Mouse (Mus musculus): ENCODE results near the gene Gm10401. TPM values are rescaled to one million over a fixed set of nuclear protein-coding genes. Genes with fewer than 3 reads are reported as not detected.

Gene Gm10401
- not detected for total RNA-seq (2021)
- long read RNA-seq, experiment 1 = 0 reads
- long read RNA-seq, experiment 2 = 0 reads

DNA sequence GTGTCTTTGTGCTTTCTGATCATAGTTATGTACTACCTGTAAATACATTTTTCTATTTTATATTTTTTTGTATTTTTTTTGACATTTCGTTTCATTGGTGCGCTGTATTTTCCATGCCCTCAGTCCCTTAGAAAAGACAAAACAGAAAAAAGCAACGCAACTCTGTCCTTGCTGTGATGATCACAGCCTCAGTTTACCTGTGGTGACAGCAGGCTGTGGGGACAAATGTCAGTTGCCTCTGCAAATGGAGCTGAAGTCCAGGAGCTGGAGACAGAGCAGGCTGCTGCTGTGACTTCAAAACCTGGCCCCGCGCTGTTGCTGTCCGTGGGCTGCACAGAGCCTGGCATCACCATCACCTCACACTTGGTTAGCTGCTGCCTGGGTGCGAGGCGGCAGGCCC is at the start of gene Gm10401:
Gene Gm10401, minus strand, starts transcription at position 101 of the 400 bp plus-strand sequence.
- DNase-seq (ENCODE audit: low spot score) = no peak

DNA sequence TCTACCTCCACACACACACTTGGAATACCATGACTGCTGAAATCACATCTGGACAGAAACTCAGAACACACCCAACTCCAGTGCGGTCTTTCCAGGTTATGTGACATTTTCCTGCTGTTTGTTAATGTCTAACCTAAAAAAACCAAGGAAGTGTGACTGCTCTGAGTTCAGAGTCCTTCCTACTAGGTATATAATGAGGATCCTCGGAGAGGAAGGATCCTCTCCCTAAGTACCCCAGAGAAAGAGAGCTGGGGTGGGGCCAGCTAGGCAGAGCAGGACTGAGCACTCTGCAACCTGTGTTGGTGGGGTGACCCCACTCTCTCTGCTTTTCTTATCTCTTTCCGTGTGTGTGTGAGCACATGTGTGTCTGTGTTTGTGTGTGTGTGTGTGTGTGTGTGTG is 49.3 kb upstream of the Gm10401 start:
- DNase-seq (ENCODE audit: low spot score) = no peak

DNA sequence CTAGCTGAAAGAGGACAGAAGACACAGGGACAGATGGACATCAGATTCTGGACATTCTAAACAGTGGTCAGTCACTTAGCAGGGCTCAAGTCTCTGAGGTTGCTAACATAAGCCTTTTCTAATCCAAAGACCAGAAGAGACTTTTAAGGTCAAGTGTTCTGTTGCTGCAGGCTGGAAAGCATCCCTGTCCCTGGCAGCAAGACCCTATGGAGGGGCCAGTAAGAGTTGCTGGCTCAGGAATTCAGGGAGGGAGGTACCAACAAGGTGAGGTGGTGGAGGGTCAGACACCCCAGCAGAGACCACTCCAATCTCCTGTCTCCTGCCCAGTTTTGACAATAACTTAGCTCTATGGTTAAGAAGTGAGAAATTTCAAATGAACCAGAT is 48.6 kb upstream of the Gm10401 start:
- DNase-seq (ENCODE audit: low spot score) = peak; percentile 52

DNA sequence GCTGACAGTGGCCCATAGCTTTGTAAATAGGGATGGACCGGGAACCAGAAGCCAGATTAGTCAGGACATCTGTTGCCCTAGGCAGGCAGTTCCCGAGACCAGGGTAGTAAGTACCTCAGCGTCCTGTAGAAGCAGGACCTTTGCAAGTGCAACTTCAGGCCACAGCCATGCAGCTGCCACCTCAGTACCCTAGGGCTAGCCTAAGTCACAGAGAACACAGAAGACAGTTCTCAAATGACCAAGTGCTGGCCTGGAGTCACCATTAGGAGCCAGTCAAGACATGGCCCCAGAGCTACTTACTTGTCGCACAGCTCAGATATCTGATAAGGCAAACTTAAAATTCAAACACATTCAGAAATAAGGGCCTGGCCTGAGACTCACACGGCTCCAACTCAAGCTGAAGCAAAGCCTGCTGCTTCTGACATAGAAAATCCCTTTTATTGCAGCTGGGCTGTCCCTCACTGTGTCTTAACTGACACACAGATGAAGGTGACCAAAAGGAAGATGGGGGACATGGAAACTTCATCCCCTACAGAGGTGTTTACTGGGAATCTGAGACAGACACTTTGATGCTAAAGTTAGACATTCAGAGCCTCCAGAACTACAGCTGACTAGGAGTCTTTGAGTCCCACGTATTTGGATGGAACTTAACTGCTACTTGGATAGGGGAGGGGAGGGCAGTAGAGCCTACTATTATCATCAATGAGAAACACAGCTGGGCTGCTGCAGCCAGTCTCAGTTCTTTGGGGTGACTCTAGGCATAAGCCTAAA is 48.1 kb upstream of the Gm10401 start:
- peak; percentile 63 for DNase-seq (ENCODE audit: low spot score)

DNA sequence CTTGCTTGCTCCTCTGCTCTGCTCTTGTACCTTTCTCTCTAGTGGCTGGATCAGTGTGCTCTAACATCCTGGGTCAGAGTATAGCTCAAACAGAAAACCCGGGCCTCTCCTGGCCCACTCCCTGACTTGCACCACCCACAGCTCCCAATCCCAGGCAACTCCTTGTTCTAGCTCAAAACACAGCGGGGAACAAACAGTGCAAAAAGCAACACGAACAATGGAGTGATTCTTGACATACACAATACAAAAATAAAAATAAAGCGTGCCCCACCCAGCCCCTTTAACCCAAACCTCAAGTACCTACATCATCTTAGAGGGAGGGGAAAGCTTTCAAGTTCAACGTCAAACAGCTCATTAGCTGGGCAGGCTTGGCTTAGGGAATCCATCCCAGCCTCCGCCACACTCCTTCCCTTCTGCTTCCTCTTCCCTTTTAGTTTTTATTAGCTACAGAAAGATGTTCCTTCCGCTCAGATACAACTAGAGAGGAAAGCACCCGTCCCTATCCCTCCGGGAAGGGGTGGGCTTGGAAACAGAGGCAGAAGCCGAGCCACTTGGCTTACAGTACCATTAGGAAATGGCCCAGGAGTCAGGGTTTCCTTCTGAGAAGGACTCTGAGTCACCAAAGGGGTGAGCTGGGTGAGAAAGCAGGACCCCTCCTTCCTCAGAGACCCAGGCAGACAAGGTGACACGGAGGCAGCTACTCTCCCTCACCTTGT is 47.3 kb upstream of the Gm10401 start:
- no peak for DNase-seq (ENCODE audit: low spot score)

DNA sequence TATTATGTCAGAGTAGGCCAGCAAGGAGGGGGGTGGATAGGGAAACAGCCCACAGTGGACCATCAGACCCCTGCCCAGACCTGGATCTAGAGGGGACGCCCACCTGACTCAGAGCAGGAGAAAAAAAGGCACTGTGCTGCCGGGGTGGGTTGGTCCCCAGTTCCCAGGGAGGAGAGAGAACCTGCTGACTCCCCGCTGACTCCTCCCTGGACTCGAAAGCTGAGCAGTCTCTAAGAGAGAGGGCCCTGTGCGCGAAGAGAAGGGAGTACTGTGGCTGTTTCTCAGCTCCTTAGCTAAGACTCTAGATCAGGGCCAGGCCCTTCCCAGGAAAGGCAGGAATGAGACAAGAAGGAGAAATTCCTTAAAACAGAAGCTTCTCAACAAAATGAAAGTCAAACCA is 46.4 kb upstream of the Gm10401 start:
- DNase-seq (ENCODE audit: low spot score) = no peak

DNA sequence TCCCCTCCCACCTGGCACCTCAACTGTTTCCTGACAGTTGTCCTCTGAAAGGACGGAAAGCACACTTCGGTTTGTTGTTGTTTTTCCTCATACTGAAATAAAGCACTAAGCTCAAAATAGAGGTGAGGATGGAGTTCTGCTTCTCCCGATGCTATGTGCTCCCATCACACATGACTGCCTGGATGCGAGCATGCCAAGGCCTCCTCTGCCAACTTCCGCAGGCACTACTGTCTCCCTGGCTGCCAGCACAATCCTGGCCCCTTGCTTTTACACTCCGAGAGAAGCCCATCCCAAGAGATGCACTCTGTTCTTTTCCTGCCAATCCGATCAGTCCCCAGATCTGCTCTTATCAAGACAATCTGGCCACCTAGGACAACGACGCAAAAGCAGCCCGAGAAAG is 45.5 kb upstream of the Gm10401 start:
- DNase-seq (ENCODE audit: low spot score) = peak; percentile 54

DNA sequence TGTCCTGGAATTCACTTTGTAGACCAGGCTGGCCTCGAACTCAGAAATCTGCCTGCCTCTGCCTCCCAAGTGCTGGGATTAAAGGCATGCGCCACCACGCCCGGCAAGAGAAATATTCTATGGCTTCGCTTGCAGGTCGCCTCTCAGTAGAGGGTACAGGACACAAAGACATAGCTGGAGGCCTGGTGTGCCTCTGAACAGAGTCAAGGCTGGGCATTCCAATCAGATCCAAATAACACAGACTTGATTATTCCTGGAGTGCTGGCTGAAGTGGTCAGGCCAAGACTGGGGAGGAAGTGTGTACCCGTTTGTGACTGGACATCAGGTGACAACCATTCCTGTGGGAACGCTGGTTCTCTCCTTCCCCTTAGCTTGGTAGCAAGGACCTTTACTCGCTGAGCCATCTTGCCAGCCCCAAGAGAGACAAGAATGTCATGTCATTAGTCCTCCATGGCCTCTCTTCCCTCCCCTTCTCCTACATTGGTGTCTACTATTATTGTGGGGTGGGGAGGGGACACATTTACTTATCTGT is 44.1 kb upstream of the Gm10401 start:
- no peak for DNase-seq (ENCODE audit: low spot score)

DNA sequence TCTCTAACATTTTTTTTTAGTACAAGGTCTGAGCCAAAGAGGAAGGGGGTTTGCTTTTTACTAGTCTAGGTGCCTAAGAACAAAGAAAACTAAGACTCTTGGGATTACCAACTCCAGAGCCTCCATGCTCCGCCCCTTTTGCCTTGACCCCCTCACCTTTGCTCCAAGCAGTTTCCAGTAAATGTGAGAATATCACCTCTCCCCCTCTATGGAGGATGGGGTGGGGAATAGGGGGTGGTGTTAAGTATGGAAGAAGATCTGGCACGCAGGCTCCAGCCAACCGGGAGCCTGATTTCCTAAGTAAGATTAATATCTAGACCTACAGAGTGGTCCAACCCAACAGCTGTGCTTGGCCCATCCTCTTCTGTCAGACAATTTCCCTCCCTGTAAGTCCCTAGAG is 42.6 kb upstream of the Gm10401 start:
- no peak for DNase-seq (ENCODE audit: low spot score)

DNA sequence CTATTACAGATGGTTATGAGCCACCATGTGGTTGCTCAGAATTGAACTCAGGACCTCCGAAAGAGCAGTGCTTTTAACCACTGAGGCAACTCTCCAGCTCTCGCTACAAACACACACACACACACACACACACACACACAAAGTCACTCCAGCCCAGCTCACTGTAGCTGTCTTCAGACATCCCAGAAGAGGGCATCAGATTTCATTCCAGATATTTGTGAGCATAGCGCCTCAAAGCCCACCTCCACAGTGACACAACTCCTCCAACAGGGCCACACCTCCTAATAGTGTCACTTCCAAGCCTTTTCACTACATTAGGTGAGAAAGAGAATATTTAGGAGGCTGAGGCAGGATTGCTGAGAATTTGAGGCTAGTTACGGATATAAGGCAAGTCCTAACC is 41.0 kb upstream of the Gm10401 start:
- no peak for DNase-seq (ENCODE audit: low spot score)

DNA sequence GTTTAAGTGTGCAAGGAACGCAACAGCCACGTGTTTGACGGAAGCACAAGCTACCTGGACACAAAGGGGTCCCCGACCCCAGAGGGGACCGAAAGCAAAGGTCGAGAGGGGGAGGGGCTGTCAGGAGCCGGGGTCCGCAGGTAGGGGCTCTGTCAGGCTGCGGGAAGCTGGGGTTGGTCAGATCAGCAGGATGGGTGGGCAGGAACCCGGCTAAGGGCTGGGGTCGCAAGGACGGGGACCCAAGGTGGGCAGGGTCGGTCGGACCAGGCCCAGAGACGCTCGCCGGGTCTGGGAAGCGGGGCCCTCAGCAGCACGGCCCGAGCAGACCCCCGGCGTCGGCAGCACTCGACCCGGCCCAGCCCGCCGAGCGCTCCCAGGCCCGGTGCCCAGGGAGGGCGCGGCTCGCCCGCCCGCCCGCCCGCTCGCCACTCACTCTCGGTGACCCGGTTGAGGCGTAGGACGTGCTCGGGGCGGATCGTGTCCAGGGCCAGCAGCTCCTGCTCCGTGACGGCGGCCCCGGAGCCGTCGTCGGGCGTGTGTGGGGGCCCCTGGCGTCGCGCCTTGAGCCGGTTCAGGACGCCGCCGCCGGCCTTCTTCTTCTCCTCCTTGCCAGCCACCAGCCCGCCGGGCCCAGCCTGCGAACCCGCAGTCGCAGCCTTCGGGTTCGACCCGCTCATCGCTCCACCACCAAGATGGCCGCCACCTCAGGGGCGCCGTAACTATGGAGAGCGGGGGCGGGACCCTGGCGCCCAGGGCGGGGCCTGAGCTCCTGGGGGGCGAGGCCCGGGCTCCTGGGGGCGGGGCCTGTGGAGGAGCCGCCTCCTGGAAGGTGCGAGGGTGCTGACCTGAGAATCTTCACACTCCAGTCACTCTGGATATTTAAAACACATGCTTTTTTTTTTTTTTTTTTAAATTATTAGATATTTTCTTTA is 36.4 kb upstream of the Gm10401 start, which contains the start of gene Unc119b:
Gene Unc119b, minus strand, starts transcription at position 742 of the 932 bp plus-strand sequence.
- peak; percentile 88 for DNase-seq (ENCODE audit: low spot score)

DNA sequence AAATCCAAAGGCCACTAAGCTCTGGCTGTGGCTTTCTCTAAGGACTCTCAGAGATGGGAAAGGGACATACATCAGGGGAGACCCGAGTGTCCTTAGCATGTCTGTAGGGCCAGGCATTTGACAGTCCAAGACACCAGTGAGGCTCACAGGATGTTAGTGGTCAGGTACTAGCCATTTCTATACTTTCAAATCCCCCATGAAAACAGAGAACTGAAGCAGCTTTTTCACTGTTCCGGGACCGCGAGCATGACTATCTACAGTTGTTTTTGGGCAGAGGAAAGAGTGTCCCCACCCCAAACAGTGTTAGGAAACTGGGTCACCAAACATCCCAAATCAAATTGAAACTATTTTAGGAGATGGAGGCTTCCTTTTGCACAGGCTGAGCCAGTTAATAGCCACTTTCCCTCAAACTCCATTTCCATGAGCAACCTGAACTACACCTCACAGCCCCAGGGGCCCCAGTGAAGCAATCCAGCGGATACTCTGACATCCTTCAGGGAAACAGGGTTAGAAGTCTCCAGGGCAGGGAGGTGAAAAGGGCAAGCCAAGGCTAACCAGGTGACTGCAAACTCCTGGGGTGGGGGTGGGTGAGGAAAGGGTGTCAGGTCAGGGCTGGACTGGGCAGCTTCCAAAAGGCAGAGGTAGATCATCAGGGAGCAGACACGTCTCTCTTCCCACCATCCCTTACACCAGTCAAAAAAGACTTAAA is 35.4 kb upstream of the Gm10401 start:
- DNase-seq (ENCODE audit: low spot score) = no peak

DNA sequence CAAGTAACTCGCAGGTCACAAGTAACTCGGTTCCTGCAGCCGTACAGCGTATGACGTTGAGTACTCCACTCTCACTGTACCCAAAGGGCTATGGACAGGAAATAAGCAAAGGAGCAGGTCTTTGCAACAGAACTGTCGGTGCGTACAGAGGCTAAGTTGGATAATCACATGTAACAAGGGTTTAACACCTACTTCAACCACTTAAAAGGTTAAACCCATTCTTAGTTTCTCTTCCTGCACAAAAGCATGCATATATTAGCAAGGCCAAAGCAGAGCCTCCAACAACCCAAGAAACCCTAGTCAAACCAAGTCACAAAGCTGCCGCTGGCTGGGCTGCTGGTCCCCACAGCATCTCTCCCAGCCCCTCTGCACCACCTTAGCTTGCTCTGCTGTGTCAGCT is 34.4 kb upstream of the Gm10401 start:
- DNase-seq (ENCODE audit: low spot score) = no peak

DNA sequence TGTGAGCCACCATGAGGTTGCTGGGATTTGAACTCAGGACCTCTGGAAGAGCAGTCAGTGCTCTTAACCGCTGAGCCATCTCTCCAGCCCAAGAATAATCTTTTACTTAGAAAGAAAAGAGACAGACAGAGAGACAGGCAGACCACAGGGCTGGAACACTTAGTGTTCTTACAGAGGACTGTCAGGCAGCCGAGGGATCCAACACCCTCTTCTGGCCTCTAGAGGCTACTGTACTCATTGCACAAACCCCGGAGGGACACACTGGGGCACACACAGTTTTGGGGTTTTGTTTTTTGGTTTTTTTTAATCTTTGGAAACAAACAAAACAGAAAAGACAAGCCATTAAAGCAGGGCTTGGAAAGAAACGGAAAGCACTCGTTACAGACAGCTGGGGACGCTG is 31.2 kb upstream of the Gm10401 start:
- no peak for DNase-seq (ENCODE audit: low spot score)

DNA sequence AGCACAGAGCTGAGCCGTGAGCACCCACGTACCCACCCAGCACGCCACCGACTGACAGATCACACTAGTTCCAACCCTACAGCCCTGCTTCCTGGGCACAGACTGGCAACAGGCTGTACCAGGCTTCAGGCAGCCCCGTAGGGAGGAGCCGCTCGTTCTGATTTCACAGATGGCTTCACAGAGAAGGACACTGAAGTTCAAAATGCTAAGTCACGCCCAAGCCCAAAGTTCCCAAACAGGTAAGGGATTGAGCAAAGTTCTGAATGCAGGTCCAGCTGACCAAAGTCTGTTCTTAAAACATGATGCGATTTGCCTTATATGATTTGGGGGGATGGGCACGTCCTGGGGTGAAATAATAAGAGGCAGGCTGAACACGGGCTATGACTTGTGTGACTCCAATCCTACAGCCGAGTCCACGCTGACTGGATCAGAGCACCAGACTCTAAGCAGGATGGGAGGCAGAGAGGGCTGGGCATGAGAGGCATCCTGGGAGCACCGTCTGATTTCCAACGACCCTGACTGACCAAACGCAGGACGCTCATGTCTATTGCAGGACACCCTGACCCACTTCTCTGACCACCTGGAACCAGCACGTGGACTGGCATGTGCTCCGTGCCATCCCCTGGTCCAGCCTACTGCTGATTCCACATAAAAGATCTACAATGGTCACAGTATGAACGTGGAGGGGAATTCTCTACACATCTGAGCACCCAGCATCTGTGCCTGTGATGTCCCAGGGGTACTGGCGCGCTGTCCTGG is 29.5 kb upstream of the Gm10401 start:
- no peak for DNase-seq (ENCODE audit: low spot score)

DNA sequence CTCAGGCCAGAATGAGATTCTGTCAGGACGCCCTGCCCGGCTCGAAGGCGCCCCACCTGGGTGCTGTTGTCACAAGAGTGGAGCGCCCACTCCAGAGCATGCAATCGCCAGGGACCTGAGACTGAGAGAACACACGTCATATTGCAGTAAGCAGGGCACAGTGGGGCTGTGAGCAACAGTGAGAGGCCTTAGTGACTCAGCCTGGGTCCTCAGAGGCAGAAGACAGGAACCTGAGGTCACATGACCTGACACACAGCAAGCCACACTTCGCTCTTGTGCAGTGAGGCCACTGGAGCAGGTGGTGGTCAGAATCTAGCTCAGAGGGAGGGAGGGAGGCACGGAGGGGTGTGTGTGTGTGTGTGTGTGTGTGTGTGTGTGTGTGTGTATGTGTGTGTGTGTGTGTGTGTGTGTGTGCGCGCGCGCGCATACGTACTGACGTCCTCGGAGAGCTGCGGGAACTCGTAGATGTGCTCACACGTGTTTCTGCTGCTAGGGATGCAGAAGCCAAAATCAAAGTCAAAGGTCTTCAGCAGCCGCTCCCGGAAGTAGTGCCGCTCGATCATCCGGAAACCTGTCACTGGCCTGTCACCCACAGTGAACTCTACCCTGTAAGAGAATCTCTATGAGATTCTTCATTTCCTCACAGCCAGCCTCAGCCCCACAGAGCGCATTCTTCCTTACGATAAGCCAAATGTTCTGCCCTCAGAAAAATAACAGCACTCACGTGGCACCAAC is 28.6 kb upstream of the Gm10401 start:
- no peak for DNase-seq (ENCODE audit: low spot score)

DNA sequence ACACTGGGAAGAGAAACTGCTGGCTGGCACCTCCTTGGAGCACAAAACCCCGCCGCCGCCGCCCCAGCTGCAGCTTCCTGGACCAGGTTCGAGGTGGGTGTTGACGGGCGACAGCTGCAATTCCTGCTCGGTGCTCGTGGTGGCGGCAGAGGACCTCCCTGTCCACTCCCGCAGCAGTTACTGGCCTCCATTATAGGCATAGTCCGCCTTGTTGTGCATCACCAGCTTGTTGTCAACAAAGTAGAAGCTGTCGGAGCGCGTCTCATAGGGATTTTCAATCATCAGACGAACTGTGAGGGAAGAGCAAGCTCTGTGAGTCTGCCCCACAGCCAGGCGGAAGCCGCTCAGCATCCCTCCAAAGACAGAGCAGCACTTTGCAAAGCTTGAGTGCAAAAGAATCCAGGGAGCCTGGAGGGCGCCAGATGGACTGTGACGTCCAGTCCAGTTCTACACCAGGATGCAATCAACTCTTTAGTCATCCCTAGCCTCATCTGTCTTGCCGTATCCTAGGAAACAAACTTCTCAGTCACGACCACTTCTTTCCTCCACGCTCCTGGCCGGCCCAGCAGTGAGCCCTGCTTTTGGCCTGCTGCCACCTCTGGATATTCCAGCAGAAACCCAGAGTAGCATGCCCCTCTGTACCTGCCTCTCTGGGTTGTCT is 27.2 kb upstream of the Gm10401 start:
- DNase-seq (ENCODE audit: low spot score) = peak; percentile 86

DNA sequence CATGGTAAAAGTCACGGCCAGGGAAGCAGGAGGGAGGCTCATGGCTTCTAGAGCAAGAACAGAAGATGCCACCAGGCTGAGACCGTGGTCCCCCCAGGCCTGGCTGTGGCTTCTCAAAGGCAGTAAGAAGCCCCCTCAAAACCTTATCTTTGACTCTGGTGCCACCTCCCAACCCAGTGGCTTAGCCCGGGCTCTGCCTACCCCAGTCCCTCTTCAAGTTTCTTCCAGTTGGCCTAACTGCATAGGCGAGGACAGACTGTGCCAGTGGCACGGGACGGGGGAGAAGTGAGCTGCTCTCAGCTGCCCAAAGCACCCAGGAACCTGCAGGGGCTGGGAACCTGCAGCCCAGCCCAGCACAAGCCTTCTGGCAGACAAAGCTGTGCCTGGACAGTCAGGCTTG is 26.6 kb upstream of the Gm10401 start:
- no peak for DNase-seq (ENCODE audit: low spot score)

DNA sequence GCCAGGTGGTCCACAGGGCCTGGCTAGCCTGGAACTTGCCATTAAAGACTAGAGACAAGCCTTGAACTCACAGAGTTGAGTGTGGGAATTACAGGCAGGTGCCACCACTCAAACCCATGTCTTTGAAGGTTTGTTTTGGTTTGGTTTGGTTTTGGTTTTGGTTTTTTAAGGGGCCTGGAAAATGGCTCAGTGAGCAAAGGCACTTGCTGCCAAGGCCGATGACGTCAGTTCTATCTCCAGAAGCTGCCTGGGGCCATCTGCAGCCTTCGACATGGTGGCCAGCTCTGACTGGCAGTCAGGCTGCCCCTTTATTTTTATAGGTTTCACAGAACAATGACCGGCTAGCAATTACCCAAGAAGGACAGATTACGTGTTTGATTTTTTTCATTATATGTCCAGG is 22.9 kb upstream of the Gm10401 start:
- no peak for DNase-seq (ENCODE audit: low spot score)
